Mouse (Mus musculus) small intestine, adult 2 months (tissue): Measurements from ENCODE around the gene Ccdc88c. TPM values are rescaled to one million over a fixed set of nuclear protein-coding genes. Genes with fewer than 3 reads are reported as not detected.

Experiments
- H3K27ac ChIP-seq: fragments of 200-500 bp; 2 replicates; pipeline ENCODE4 v1.5.1; 2012; ENCODE audit warnings: low read depth, low read length, control low read depth, inconsistent platforms; ENCODE audit not compliant: insufficient read depth
- H3K27me3 ChIP-seq: fragments of 200-500 bp; 2 replicates; pipeline ENCODE4 v1.6.1; 2012; ENCODE audit warnings: mild to moderate bottlenecking, moderate library complexity, low read length, inconsistent platforms; ENCODE audit not compliant: control insufficient read depth, insufficient read depth
- H3K36me3 ChIP-seq: fragments of 200-500 bp; 2 replicates; pipeline ENCODE4 v1.6.1; 2012; ENCODE audit warnings: mild to moderate bottlenecking, low read length, control low read depth, inconsistent platforms; ENCODE audit not compliant: control insufficient read depth, insufficient read depth
- H3K4me1 ChIP-seq: fragments of 200-500 bp; 2 replicates; pipeline ENCODE4 v1.6.1; 2012; ENCODE audit warnings: low read length, inconsistent platforms, mixed read lengths; ENCODE audit not compliant: control insufficient read depth, insufficient read depth, insufficient read length
- H3K4me3 ChIP-seq: fragments of 200-500 bp; 2 replicates; pipeline ENCODE4 v1.5.1; 2012; ENCODE audit warnings: low read depth, mild to moderate bottlenecking, control low read depth, inconsistent platforms, low read length, moderate library complexity
- CTCF ChIP-seq: fragments of 200-500 bp; IDR thresholded peaks from 2 replicates; pipeline ENCODE4 v1.5.1; 2012; ENCODE audit warnings: low read depth, mild to moderate bottlenecking, control low read depth, inconsistent platforms, low read length, moderate library complexity, mixed read lengths; ENCODE audit not compliant: insufficient replicate concordance, insufficient read length; ENCODE audit errors: extremely low read depth
- POLR2A ChIP-seq: fragments of 200-500 bp; IDR thresholded peaks from 2 replicates; pipeline ENCODE4 v1.6.1; 2012; ENCODE audit warnings: low read depth, mild to moderate bottlenecking, control low read depth, inconsistent platforms, low read length, moderate library complexity
- WGBS: fragments of 180-500 bp; shearing (Covaris S2); methylation state at CpG from one replicate; pipeline ENCODE4 v1.1.7; 2018; 5-methylcytosine and 5-hydroxymethylcytosine counted together
- polyA plus RNA-seq: library from polyadenylated mRNA; depleted of rRNA; stranded (reverse); fragments of >200 nt; gene quantifications from 2 replicates; pipeline ENCODE4 v1.2.3, GENCODE M21; 2012

The Ccdc88c gene
- polyA plus RNA-seq, 1 experiment, result 11.7 TPM

DNA sequence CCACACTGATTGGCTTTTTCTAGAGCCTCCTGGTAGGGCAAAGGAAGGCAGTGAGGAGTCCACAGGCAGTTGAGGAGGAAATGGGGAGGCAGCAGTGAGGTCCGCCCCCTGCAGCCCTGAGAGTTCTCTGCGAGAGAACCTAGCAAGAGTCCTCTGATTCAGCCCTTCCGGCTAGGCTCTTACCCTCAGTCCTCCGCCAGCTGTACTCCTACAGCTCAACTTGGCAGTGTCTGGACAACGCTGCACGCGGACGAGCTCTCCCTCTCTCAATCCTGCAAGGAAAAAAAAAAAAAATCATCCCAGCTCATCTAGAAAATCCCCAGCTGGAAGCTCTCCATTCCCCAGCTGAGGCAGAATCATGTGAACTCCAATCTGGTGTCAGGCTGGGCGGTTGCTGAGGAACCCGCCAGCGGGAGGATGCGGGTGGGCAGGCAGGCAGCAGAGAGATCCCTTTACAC is 141.0 kb downstream of the Ccdc88c start:
- WGBS, result 34% methylated on average over 12 of the region's 12 CpGs
- H3K27ac ChIP-seq, result no peak overlapping the region
- no peaks in the 10 kb centered on the region for H3K36me3 ChIP-seq
- H3K4me3 ChIP-seq, result no peak overlapping the region
- H3K4me1 ChIP-seq, result peaks cover 2% of the 10 kb centered on the region; the same call in 1 of the 2 replicates
- TF ChIP-seq POLR2A (no peak), CTCF (no peak)
- H3K27me3 ChIP-seq, result no peaks in the 10 kb centered on the region

- no peak overlapping the region for H3K27ac ChIP-seq
- H3K36me3 ChIP-seq, result no peaks in the 10 kb centered on the region
- H3K4me3 ChIP-seq, result no peak overlapping the region
- H3K4me1 ChIP-seq, result peaks cover 2% of the 10 kb centered on the region; the same call in 1 of the 2 replicates
- 76% methylated on average over 4 of the region's 4 CpGs for WGBS
- TF ChIP-seq CTCF, result no peak
- TF ChIP-seq POLR2A, result no peak
- H3K27me3 ChIP-seq, result no peaks in the 10 kb centered on the region
Observed at GRCm38 (mm10) chr12:100886877-100887276, 142.0 kb downstream of the Ccdc88c start.

DNA sequence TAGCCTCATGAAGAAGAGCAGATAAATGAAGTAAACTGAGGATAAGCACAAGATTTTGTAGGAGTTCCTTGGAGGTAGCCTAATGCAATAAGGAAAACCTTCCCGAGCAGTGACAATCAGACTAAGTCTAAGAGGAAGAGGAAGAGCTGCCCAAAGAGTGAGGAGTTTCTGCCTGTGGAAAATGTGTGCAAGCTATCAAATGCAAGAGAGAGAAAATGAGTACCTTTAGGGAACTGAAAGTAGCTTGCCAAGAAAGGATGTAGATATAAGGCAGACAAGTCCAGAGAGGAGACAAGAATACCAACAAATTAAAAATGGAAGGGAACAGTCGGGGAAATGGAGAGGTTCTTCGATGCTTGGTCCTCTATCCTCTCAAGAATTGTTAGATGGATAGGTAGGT is 143.3 kb downstream of the Ccdc88c start:
- Histone ChIP-seq H3K4me1 (peaks cover 2% of the 10 kb centered on the region; the same call in 1 of the 2 replicates), H3K27ac (no peak overlapping the region), H3K27me3 (no peaks in the 10 kb centered on the region), H3K36me3 (no peaks in the 10 kb centered on the region), H3K4me3 (no peak overlapping the region)
- no peak for TF ChIP-seq POLR2A
- TF ChIP-seq CTCF, result no peak
- 86% methylated on average over 3 of the region's 3 CpGs for WGBS

GRCm38 (mm10) chr12:100883168-100883567 is 145.7 kb downstream of the Ccdc88c start:
- Histone ChIP-seq H3K27me3 (no peaks in the 10 kb centered on the region), H3K4me3 (no peak overlapping the region), H3K36me3 (no peaks in the 10 kb centered on the region), H3K4me1 (peaks cover 2% of the 10 kb centered on the region; the same call in 1 of the 2 replicates), H3K27ac (peak overlapping the region; percentile 26; the same call in 1 of the 2 replicates)
- TF ChIP-seq POLR2A, result no peak
- TF ChIP-seq CTCF, result no peak
- WGBS, result 23% methylated on average over 7 of the region's 7 CpGs

GRCm38 (mm10) chr12:100878556-100878955 is 150.3 kb downstream of the Ccdc88c start:
- no peak overlapping the region for H3K4me3 ChIP-seq
- peaks cover 2% of the 10 kb centered on the region; the same call in 1 of the 2 replicates for H3K4me1 ChIP-seq
- H3K36me3 ChIP-seq, result no peaks in the 10 kb centered on the region
- WGBS, result 93% methylated on average over 16 of the region's 16 CpGs
- H3K27me3 ChIP-seq, result no peaks in the 10 kb centered on the region
- TF ChIP-seq CTCF (no peak), POLR2A (no peak)
- H3K27ac ChIP-seq, result no peak overlapping the region

GRCm38 (mm10) chr12:100877936-100878335 is 150.9 kb downstream of the Ccdc88c start:
- Histone ChIP-seq H3K27ac (no peak overlapping the region), H3K36me3 (peaks cover under 1% of the 10 kb centered on the region; the same call in 1 of the 2 replicates), H3K4me1 (no peaks in the 10 kb centered on the region; the same call in 1 of the 2 replicates), H3K4me3 (no peak overlapping the region), H3K27me3 (no peaks in the 10 kb centered on the region)
- no peak for TF ChIP-seq CTCF
- TF ChIP-seq POLR2A, result no peak
- 88% methylated on average over 6 of the region's 6 CpGs for WGBS

DNA sequence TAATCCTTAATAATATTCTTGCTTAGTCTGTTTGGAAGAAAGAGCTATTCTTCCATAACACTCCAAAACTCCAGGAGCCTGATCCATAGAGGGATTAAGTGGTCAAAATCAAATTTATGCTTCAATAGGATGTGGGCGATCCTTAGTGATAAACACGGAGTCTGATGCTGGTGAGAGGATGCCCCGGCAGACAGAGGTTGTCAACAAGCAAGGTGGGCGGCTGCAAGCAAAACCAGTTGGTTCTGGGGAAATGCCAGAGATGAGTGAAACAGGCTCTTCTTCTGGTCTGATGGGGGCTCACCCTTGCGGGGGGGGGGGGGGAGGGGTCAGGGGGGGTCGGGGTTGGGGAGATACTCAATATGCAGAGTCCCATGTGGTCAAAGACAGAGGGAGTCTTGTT is 152.9 kb downstream of the Ccdc88c start:
- WGBS, result 70% methylated on average over 6 of the region's 6 CpGs
- TF ChIP-seq CTCF (no peak), POLR2A (no peak)
- no peaks in the 10 kb centered on the region for H3K27me3 ChIP-seq
- no peaks in the 10 kb centered on the region for H3K4me1 ChIP-seq
- no peak overlapping the region for H3K4me3 ChIP-seq
- peaks cover 9% of the 10 kb centered on the region for H3K36me3 ChIP-seq
- H3K27ac ChIP-seq, result no peak overlapping the region

- no peak for TF ChIP-seq CTCF
- TF ChIP-seq POLR2A, result no peak
- no peaks in the 10 kb centered on the region for H3K4me1 ChIP-seq
- no peaks in the 10 kb centered on the region for H3K27me3 ChIP-seq
- 53% methylated on average over 3 of the region's 3 CpGs for WGBS
- no peak overlapping the region for H3K4me3 ChIP-seq
- peaks cover 10% of the 10 kb centered on the region for H3K36me3 ChIP-seq
- H3K27ac ChIP-seq, result no peak overlapping the region
Observed at GRCm38 (mm10) chr12:100875553-100875952, 153.3 kb downstream of the Ccdc88c start.
